Mouse (Mus musculus) CH12.LX (cell line): ENCODE results near the gene Ccnd3.

Experiments
- CHD2 ChIP-seq: IDR thresholded peaks from 2 replicates; pipeline ENCODE4 v1.6.1; 2011; ENCODE audit warnings: low read length, improper control_type of control experiment
- MAX ChIP-seq: IDR thresholded peaks from 2 replicates; pipeline ENCODE4 v1.6.1; 2011; ENCODE audit warnings: low read length, improper control_type of control experiment

DNA sequence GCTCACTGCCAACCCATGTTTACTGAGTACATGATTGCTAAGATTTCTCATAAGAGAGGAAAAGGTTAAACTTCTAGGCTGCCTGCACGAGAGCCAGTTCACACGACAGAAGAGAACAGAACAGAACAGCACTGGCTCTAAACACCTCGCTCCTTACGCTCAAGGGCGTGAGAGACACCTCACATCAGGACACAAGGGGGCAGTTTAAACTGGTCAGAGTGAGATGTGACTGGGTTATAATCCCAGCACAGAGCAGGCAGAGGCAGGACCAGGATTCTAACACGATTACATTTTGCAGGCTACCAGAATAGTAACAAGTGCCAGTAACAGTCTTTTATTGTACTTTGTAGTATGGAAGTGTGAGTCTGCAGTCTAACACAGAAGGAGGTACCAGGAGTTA lies 12.1 kb upstream of the Ccnd3 start:
- no peak for TF ChIP-seq CHD2
- no peak for TF ChIP-seq MAX
